Mouse (Mus musculus): ENCODE results near the gene Rtca. TPM values are rescaled to one million over a fixed set of nuclear protein-coding genes. Genes with fewer than 3 reads are reported as not detected.

The Rtca gene
- polyA plus RNA-seq, 1 experiment from 2014 or later: 67.2 TPM

Other genes starting within 250 kb of the Rtca start
- gene Cdc14a, start 84.2 kb downstream of the Rtca start, polyA plus RNA-seq (2014; fragmentation: Nextera tagmentation; extraction: Ambion mirVana): 6.7 and 7.1 TPM in 2 replicates
- 17.3 and 17.8 TPM in 2 replicates for gene Dbt, start 4.9 kb upstream of the Rtca start, polyA plus RNA-seq (2014; fragmentation: Nextera tagmentation; extraction: Ambion mirVana)
- 2.1 and 2.8 TPM in 2 replicates for gene Lrrc39, start 54.8 kb upstream of the Rtca start, polyA plus RNA-seq (2014; fragmentation: Nextera tagmentation; extraction: Ambion mirVana)
- 30.4 and 32.4 TPM in 2 replicates for gene Sass6, start 86.8 kb upstream of the Rtca start, polyA plus RNA-seq (2014; fragmentation: Nextera tagmentation; extraction: Ambion mirVana)
- 23.4 and 26.3 TPM in 2 replicates for gene Trmt13, start 106.4 kb upstream of the Rtca start, polyA plus RNA-seq (2014; fragmentation: Nextera tagmentation; extraction: Ambion mirVana)
- 67.4 and 75.0 TPM in 2 replicates for gene Mfsd14a, start 154.5 kb upstream of the Rtca start, polyA plus RNA-seq (2014; fragmentation: Nextera tagmentation; extraction: Ambion mirVana)
- gene Gm43191, start 173.1 kb upstream of the Rtca start, polyA plus RNA-seq (2014; fragmentation: Nextera tagmentation; extraction: Ambion mirVana): 0.30 TPM in 1 of 2 replicates, not detected in the other
- 20.0 TPM in 2 replicates for gene Slc35a3, start 204.6 kb upstream of the Rtca start, polyA plus RNA-seq (2014; fragmentation: Nextera tagmentation; extraction: Ambion mirVana)

Measured in liver, embryonic 11.5 days (tissue).